Mouse (Mus musculus): ENCODE data around the gene Phospho2. TPM values are rescaled to one million over a fixed set of nuclear protein-coding genes. Genes with fewer than 3 reads are reported as not detected.
"Not testable (repeated sequence)": the region's sequence is repeated elsewhere in the genome, so short reads cannot be mapped to it uniquely, and the experiment has no call there.

Gene Phospho2
- polyA plus RNA-seq, 1 experiment from 2014 or later = 27.0 TPM

GRCm38 (mm10) chr2:69788974-69789373 lies 449 bp upstream of the Phospho2 start:
- Histone ChIP-seq H3K27ac (replicated peaks; ENCODE audit: low read depth, low read length) (no peak overlapping the region; the same call in 1 of the 2 replicates), H3K4me1 (ENCODE audit: control insufficient read depth, insufficient read depth, low read length) (no peaks in the 10 kb centered on the region), H3K36me3 (ENCODE audit: control insufficient read depth, insufficient read depth, low read length) (peaks cover 13% of the 10 kb centered on the region), H3K4me3 (ENCODE audit: low read depth, low read length) (peak overlapping the region; percentile 71), H3K9me3 (ENCODE audit: control insufficient read depth, low read length) (no peaks in the 10 kb centered on the region), H3K4me2 (ENCODE audit: low read depth, low read length) (peak overlapping the region; percentile 77), H3K27me3 (replicated peaks; ENCODE audit: control insufficient read depth, insufficient read depth, low read length) (no peaks in the 10 kb centered on the region), H3K9ac (ENCODE audit: low read depth, low read length) (peak overlapping the region; percentile 77)
- DNase-seq (ENCODE audit: low spot score) (no peak), ATAC-seq (ENCODE audit: low read depth) (peak; percentile 23)
- 22% methylated on average over 9 of the region's 9 CpGs for WGBS

GRCm38 (mm10) chr2:69790285-69790684 lies 862 bp downstream of the Phospho2 start:
- DNase-seq (ENCODE audit: low spot score) = peak; percentile 86
- H3K36me3 ChIP-seq (ENCODE audit: control insufficient read depth, insufficient read depth, low read length) = peaks cover 24% of the 10 kb centered on the region
- H3K4me2 ChIP-seq (ENCODE audit: low read depth, low read length) = peak overlapping the region; percentile 77
- H3K4me3 ChIP-seq (ENCODE audit: low read depth, low read length) = peak overlapping the region; percentile 71
- H3K4me1 ChIP-seq (ENCODE audit: control insufficient read depth, insufficient read depth, low read length) = no peaks in the 10 kb centered on the region
- H3K27ac ChIP-seq (replicated peaks; ENCODE audit: low read depth, low read length) = no peak overlapping the region
- no peaks in the 10 kb centered on the region for H3K9me3 ChIP-seq (ENCODE audit: control insufficient read depth, low read length)
- no peaks in the 10 kb centered on the region for H3K27me3 ChIP-seq (replicated peaks; ENCODE audit: control insufficient read depth, insufficient read depth, low read length)
- WGBS = 1% methylated on average over 10 of the region's 10 CpGs
- no peak overlapping the region; the same call in 1 of the 2 replicates for H3K9ac ChIP-seq (ENCODE audit: low read depth, low read length)
- peak; percentile 37 for ATAC-seq (ENCODE audit: low read depth)

GRCm38 (mm10) chr2:69790722-69791121 lies 1.3 kb downstream of the Phospho2 start:
- H3K36me3 ChIP-seq (ENCODE audit: control insufficient read depth, insufficient read depth, low read length) = peaks cover 29% of the 10 kb centered on the region
- DNase-seq (ENCODE audit: low spot score) (no peak), ATAC-seq (ENCODE audit: low read depth) (no peak)
- H3K9ac ChIP-seq (ENCODE audit: low read depth, low read length) = no peak overlapping the region
- 0 out of 2 replicates have a peak overlapping the region, but pooled peaks have one; percentile 71 for H3K4me3 ChIP-seq (ENCODE audit: low read depth, low read length)
- H3K9me3 ChIP-seq (ENCODE audit: control insufficient read depth, low read length) = no peaks in the 10 kb centered on the region
- H3K27me3 ChIP-seq (replicated peaks; ENCODE audit: control insufficient read depth, insufficient read depth, low read length) = no peaks in the 10 kb centered on the region
- no peaks in the 10 kb centered on the region for H3K4me1 ChIP-seq (ENCODE audit: control insufficient read depth, insufficient read depth, low read length)
- WGBS = 74% methylated on average over 4 of the region's 4 CpGs
- H3K27ac ChIP-seq (replicated peaks; ENCODE audit: low read depth, low read length) = no peak overlapping the region
- H3K4me2 ChIP-seq (ENCODE audit: low read depth, low read length) = peak overlapping the region; percentile 77

- no peak overlapping the region for H3K27ac ChIP-seq (replicated peaks; ENCODE audit: low read depth, low read length)
- peak; percentile 38 for DNase-seq (ENCODE audit: low spot score)
- no peaks in the 10 kb centered on the region for H3K9me3 ChIP-seq (ENCODE audit: control insufficient read depth, low read length)
- H3K27me3 ChIP-seq (replicated peaks; ENCODE audit: control insufficient read depth, insufficient read depth, low read length) = no peaks in the 10 kb centered on the region
- H3K9ac ChIP-seq (ENCODE audit: low read depth, low read length) = no peak overlapping the region
- ATAC-seq (ENCODE audit: low read depth) = peak; percentile 22; the same call in 1 of the 2 replicates
- no peak overlapping the region for H3K4me2 ChIP-seq (ENCODE audit: low read depth, low read length)
- H3K4me3 ChIP-seq (ENCODE audit: low read depth, low read length) = no peak overlapping the region
- no peaks in the 10 kb centered on the region for H3K36me3 ChIP-seq (ENCODE audit: control insufficient read depth, insufficient read depth, low read length)
- 58% methylated on average over 5 of the region's 5 CpGs for WGBS
- no peaks in the 10 kb centered on the region for H3K4me1 ChIP-seq (ENCODE audit: control insufficient read depth, insufficient read depth, low read length)
Measured at GRCm38 (mm10) chr2:69802911-69803312, 13.5 kb downstream of the Phospho2 start.

- H3K9ac ChIP-seq (ENCODE audit: low read depth, low read length) = no peak overlapping the region
- H3K4me3 ChIP-seq (ENCODE audit: low read depth, low read length) = no peak overlapping the region
- ATAC-seq (ENCODE audit: low read depth) (no peak), DNase-seq (ENCODE audit: low spot score) (no peak)
- no peaks in the 10 kb centered on the region for H3K27me3 ChIP-seq (replicated peaks; ENCODE audit: control insufficient read depth, insufficient read depth, low read length)
- no peaks in the 10 kb centered on the region for H3K9me3 ChIP-seq (ENCODE audit: control insufficient read depth, low read length)
- no peaks in the 10 kb centered on the region for H3K4me1 ChIP-seq (ENCODE audit: control insufficient read depth, insufficient read depth, low read length)
- 61% methylated on average over 8 of the region's 8 CpGs for WGBS
- no peak overlapping the region for H3K27ac ChIP-seq (replicated peaks; ENCODE audit: low read depth, low read length)
- H3K4me2 ChIP-seq (ENCODE audit: low read depth, low read length) = no peak overlapping the region
- H3K36me3 ChIP-seq (ENCODE audit: control insufficient read depth, insufficient read depth, low read length) = no peaks in the 10 kb centered on the region
Measured at GRCm38 (mm10) chr2:69803756-69804155, 14.3 kb downstream of the Phospho2 start.

- not testable (repeated sequence) for H3K4me2 ChIP-seq (ENCODE audit: low read depth, low read length); H3K4me3 ChIP-seq (ENCODE audit: low read depth, low read length); H3K27me3 ChIP-seq (replicated peaks; ENCODE audit: control insufficient read depth, insufficient read depth, low read length); DNase-seq (ENCODE audit: low spot score); ATAC-seq (ENCODE audit: low read depth); H3K9me3 ChIP-seq (ENCODE audit: control insufficient read depth, low read length); H3K9ac ChIP-seq (ENCODE audit: low read depth, low read length); H3K27ac ChIP-seq (replicated peaks; ENCODE audit: low read depth, low read length); H3K4me1 ChIP-seq (ENCODE audit: control insufficient read depth, insufficient read depth, low read length); H3K36me3 ChIP-seq (ENCODE audit: control insufficient read depth, insufficient read depth, low read length)
- 85% methylated on average over 8 of the region's 9 CpGs for WGBS
Measured at GRCm38 (mm10) chr2:69804663-69805062, 15.2 kb downstream of the Phospho2 start.

GRCm38 (mm10) chr2:69810169-69810568 lies 20.7 kb downstream of the Phospho2 start:
- Histone ChIP-seq H3K27me3 (replicated peaks; ENCODE audit: control insufficient read depth, insufficient read depth, low read length) (no peaks in the 10 kb centered on the region), H3K4me3 (ENCODE audit: low read depth, low read length) (no peak overlapping the region), H3K4me1 (ENCODE audit: control insufficient read depth, insufficient read depth, low read length) (no peaks in the 10 kb centered on the region), H3K9me3 (ENCODE audit: control insufficient read depth, low read length) (no peaks in the 10 kb centered on the region), H3K36me3 (ENCODE audit: control insufficient read depth, insufficient read depth, low read length) (no peaks in the 10 kb centered on the region), H3K27ac (replicated peaks; ENCODE audit: low read depth, low read length) (no peak overlapping the region), H3K4me2 (ENCODE audit: low read depth, low read length) (no peak overlapping the region), H3K9ac (ENCODE audit: low read depth, low read length) (no peak overlapping the region)
- WGBS = 64% methylated on average over 15 of the region's 15 CpGs
- no peak for ATAC-seq (ENCODE audit: low read depth)
- no peak for DNase-seq (ENCODE audit: low spot score)

GRCm38 (mm10) chr2:69811349-69811748 lies 21.9 kb downstream of the Phospho2 start:
- ATAC-seq (ENCODE audit: low read depth); H3K4me1 ChIP-seq (ENCODE audit: control insufficient read depth, insufficient read depth, low read length); H3K27me3 ChIP-seq (replicated peaks; ENCODE audit: control insufficient read depth, insufficient read depth, low read length); DNase-seq (ENCODE audit: low spot score); H3K27ac ChIP-seq (replicated peaks; ENCODE audit: low read depth, low read length); H3K36me3 ChIP-seq (ENCODE audit: control insufficient read depth, insufficient read depth, low read length); H3K9me3 ChIP-seq (ENCODE audit: control insufficient read depth, low read length); H3K4me2 ChIP-seq (ENCODE audit: low read depth, low read length); H3K4me3 ChIP-seq (ENCODE audit: low read depth, low read length); H3K9ac ChIP-seq (ENCODE audit: low read depth, low read length): not testable (repeated sequence)
- WGBS = 69% methylated on average over 7 of the region's 7 CpGs

GRCm38 (mm10) chr2:69816575-69816974 lies 27.2 kb downstream of the Phospho2 start:
- H3K36me3 ChIP-seq (ENCODE audit: control insufficient read depth, insufficient read depth, low read length) = no peaks in the 10 kb centered on the region
- no peak overlapping the region for H3K27ac ChIP-seq (replicated peaks; ENCODE audit: low read depth, low read length)
- no peaks in the 10 kb centered on the region for H3K9me3 ChIP-seq (ENCODE audit: control insufficient read depth, low read length)
- H3K27me3 ChIP-seq (replicated peaks; ENCODE audit: control insufficient read depth, insufficient read depth, low read length) = no peaks in the 10 kb centered on the region
- peaks cover 2% of the 10 kb centered on the region; the same call in 1 of the 2 replicates for H3K4me1 ChIP-seq (ENCODE audit: control insufficient read depth, insufficient read depth, low read length)
- no peak overlapping the region for H3K4me2 ChIP-seq (ENCODE audit: low read depth, low read length)
- WGBS = 81% methylated on average over 5 of the region's 5 CpGs
- no peak overlapping the region for H3K4me3 ChIP-seq (ENCODE audit: low read depth, low read length)
- H3K9ac ChIP-seq (ENCODE audit: low read depth, low read length) = no peak overlapping the region
- no peak for ATAC-seq (ENCODE audit: low read depth)
- no peak for DNase-seq (ENCODE audit: low spot score)
